Mouse (Mus musculus) embryonic facial prominence, embryonic 13.5 days (tissue): ENCODE results near the gene Slc35b2. TPM values are rescaled to one million over a fixed set of nuclear protein-coding genes. Genes with fewer than 3 reads are reported as not detected.

Experiments used
- ATAC-seq: fragments of 200-750 bp; cut with Nextera tagmentation; 2 replicates; pipeline ENCODE4 v1.8.0; 2017; ENCODE audit warnings: low read depth; ENCODE audit not compliant: insufficient number of reproducible peaks, insufficient read depth, low FRiP score, low TSS enrichment
- H3K27ac ChIP-seq: fragments of 300-500 bp; sonication (generic); 2 replicates; pipeline ENCODE4 v1.5.1; 2015; ENCODE audit warnings: moderate library complexity, mild to moderate bottlenecking, inconsistent platforms
- H3K27me3 ChIP-seq: fragments of 300-500 bp; sonication (generic); 2 replicates; pipeline ENCODE4 v1.6.1; 2015; ENCODE audit warnings: mild to moderate bottlenecking, inconsistent platforms
- H3K36me3 ChIP-seq: fragments of 300-500 bp; sonication (generic); 2 replicates; pipeline ENCODE4 v1.6.1; 2015; ENCODE audit warnings: mild to moderate bottlenecking, inconsistent platforms
- H3K4me1 ChIP-seq: fragments of 300-500 bp; sonication (generic); 2 replicates; pipeline ENCODE4 v1.6.1; 2015; ENCODE audit warnings: inconsistent platforms
- H3K4me2 ChIP-seq: fragments of 300-500 bp; sonication (generic); 2 replicates; pipeline ENCODE4 v1.6.1; 2015; ENCODE audit warnings: moderate library complexity, mild to moderate bottlenecking, inconsistent platforms
- H3K4me3 ChIP-seq: fragments of 300-500 bp; sonication (generic); 2 replicates; pipeline ENCODE4 v1.5.1; 2015; ENCODE audit warnings: mild to moderate bottlenecking, inconsistent platforms
- H3K9ac ChIP-seq: fragments of 300-500 bp; sonication (generic); 2 replicates; pipeline ENCODE4 v1.6.1; 2015; ENCODE audit warnings: mild to moderate bottlenecking, inconsistent platforms
- H3K9me3 ChIP-seq: fragments of 300-500 bp; sonication (generic); 2 replicates; pipeline ENCODE4 v1.6.1; 2016; ENCODE audit warnings: inconsistent platforms
- whole genome bisulfite sequencing: fragments of 180-500 bp; shearing (Covaris S2); methylation state at CpG from one replicate; pipeline ENCODE4 v1.1.7; 2015; ENCODE audit warnings: mixed read lengths; 5-methylcytosine and 5-hydroxymethylcytosine counted together
- polyA plus RNA-seq: library from polyadenylated mRNA; unstranded; fragments of >200 nt; fragmentation: Nextera tagmentation; extraction: Ambion mirVana; gene quantifications from 2 replicates; pipeline ENCODE4 v1.2.1, GENCODE M21; 2015

Gene Slc35b2
- polyA plus RNA-seq, 1 experiment from 2014 or later, result 122 TPM

DNA sequence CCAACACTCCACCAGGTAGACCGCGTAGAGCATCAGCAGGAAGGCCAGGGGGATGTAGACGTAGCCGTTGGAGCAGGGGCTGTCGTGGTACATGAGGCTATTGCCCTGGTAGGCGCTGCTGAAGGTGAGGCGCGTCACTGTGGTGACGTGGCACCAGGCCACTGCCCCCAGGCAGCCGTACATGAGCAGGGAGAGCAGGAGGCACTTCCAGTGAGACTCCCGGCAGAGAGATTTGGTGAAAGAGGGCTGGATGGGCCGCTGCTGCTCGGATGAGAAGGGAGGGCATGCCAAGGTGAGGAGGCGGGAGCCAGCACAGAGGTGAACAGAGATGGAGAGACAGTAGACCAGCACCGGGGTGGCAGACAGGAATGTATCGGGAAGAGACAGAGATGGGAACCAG, 16.7 kb upstream of the Slc35b2 start:
- no peak overlapping the region for H3K27ac ChIP-seq
- no peak overlapping the region for H3K4me2 ChIP-seq
- peaks cover 69% of the 10 kb centered on the region for H3K27me3 ChIP-seq
- H3K36me3 ChIP-seq, result peaks cover 27% of the 10 kb centered on the region
- no peak overlapping the region for H3K9ac ChIP-seq
- 73% methylated on average over 16 of the region's 16 CpGs for WGBS
- no peak for ATAC-seq
- peaks cover 45% of the 10 kb centered on the region for H3K4me1 ChIP-seq
- no peaks in the 10 kb centered on the region for H3K9me3 ChIP-seq
- H3K4me3 ChIP-seq, result no peak overlapping the region

DNA sequence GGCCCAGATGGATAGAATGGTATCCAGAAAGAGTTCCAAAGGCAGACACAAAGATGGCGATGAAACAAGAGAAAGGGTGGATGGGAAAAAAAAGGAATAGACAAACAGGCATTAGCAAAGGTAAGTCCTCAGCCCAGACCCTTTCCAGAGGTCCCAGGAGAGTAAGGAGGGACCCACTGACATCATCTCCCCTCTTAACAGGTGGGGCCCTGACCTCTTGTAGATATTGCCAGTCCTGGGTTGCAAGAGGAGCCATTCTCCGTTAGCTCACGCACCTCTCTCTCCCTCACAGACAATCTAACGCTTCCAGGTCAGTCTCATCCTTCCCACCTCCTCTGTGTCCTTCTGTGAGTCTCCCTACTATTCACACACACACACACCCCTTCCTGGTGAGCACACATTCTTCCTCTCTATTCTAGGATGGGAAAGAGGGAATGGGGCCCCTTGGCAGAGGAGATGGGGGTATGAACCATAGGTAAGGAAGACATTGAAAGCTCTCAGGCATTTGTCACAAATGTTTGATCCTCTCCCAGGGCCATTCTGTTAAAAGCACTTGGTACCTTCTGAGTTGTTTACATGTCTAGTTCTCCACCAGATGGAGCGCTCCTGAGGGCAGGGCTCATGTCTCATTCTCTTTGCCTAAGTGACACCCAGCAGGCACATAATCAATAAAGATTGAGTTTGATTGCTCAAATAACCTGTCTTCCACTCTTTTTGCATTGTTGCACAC, 16.0 kb upstream of the Slc35b2 start:
- ATAC-seq, result no peak
- Histone ChIP-seq H3K9ac (no peak overlapping the region), H3K4me1 (peaks cover 47% of the 10 kb centered on the region), H3K9me3 (no peaks in the 10 kb centered on the region), H3K27me3 (peaks cover 64% of the 10 kb centered on the region), H3K27ac (no peak overlapping the region), H3K4me2 (no peak overlapping the region), H3K4me3 (peak overlapping the region; percentile 71; the same call in 1 of the 2 replicates), H3K36me3 (peaks cover 27% of the 10 kb centered on the region)
- 77% methylated on average over 5 of the region's 5 CpGs for WGBS

DNA sequence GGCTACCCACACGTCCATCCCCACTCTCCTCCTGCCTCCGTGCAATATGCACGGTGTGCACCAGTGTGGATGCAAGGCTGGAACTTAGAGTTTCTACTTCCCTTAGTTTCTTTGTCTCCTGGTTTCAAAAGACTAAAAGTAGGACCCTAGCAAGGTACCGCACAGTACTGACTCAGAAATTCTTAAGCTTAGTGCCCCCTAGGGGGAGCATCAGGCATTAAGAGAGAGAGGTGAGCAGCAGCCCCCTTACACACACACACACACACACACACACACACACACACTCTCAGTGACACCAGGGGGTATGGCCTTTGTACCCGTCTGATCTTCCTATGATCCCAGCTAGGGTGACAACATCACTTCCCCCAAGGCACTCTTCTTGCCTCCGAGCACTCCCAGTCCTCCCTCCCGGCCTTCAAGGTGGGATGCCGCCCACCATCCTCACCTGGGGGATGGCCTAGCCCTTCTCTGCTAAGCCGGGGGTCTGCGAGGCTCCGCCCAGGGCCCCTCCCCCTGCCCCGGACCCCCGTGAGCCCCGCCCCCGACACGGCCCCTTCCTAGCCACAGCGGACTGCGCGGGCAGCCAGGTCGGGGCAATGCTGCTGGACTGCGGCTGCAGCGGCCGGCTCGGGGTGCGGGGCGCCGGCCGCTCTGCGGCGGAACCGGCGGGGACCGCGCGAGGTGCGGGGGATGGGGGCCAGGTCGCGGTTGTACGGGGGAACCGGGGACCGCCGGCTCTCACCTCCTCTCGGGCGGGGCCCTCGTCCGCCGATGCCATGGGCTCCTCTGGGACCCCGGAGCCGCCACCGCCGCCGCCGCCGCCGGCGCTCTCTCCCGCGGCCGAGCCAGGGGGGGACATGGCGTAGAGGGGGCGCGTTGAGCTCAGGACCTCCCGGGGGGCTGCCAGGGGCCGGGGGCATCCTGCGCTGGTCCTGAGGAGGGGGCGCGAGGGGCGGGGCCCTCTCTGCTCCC, 14.8 kb upstream of the Slc35b2 start:
- peak overlapping the region; percentile 71 for H3K4me3 ChIP-seq
- WGBS, result 3% methylated on average over 48 of the region's 68 CpGs
- peak overlapping the region; percentile 85 for H3K9ac ChIP-seq
- peaks cover 53% of the 10 kb centered on the region for H3K27me3 ChIP-seq
- H3K27ac ChIP-seq, result peak overlapping the region; percentile 69
- peak; percentile 54; the same call in 1 of the 2 replicates for ATAC-seq
- H3K4me2 ChIP-seq, result peak overlapping the region; percentile 85
- no peaks in the 10 kb centered on the region for H3K9me3 ChIP-seq
- peaks cover 46% of the 10 kb centered on the region for H3K4me1 ChIP-seq
- peaks cover 24% of the 10 kb centered on the region for H3K36me3 ChIP-seq

DNA sequence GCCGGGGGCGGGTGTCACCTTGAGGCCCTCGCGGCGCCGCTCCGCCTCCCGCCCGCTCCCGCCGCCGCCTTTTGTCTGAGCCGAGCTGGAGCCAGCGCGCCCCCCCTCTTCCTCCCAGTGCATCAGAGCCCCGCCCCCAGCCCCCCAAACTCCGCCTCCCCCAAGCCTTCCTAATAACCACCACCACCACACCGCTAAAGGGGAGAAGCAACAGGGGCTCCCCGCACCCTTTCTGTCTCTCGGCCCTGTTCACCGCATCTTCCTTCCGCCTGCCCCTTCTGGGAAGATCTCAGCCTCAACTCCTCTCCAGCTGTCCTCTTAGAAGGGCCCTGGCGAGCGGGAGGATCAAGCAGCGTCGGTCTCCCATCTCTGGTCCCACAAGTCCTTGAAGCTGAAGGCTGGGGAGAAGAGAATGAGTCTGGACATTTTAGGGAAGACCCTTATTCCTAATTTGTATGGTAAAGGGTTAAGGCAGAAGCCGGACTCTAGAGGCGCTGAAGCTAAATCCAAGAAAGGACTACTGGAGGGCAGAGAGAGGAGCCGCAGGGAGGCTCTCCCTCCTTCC, 14.0 kb upstream of the Slc35b2 start, which contains the start of gene Tmem151b:
TSS of gene Tmem151b (minus strand) at position 61 of the 565 bp plus-strand sequence.
- peaks cover 17% of the 10 kb centered on the region for H3K36me3 ChIP-seq
- peak within 1 kb of the TSS; percentile 69 for H3K27ac ChIP-seq
- WGBS, result under 1% methylated on average over 19 of the region's 29 CpGs
- ATAC-seq, result no peak
- H3K4me1 ChIP-seq, result peaks cover 39% of the 10 kb centered on the region
- peak within 1 kb of the TSS; percentile 85 for H3K4me2 ChIP-seq
- peaks cover 50% of the 10 kb centered on the region for H3K27me3 ChIP-seq
- H3K9ac ChIP-seq, result peak within 1 kb of the TSS; percentile 85
- no peaks in the 10 kb centered on the region for H3K9me3 ChIP-seq
- peak within 1 kb of the TSS; percentile 71 for H3K4me3 ChIP-seq

DNA sequence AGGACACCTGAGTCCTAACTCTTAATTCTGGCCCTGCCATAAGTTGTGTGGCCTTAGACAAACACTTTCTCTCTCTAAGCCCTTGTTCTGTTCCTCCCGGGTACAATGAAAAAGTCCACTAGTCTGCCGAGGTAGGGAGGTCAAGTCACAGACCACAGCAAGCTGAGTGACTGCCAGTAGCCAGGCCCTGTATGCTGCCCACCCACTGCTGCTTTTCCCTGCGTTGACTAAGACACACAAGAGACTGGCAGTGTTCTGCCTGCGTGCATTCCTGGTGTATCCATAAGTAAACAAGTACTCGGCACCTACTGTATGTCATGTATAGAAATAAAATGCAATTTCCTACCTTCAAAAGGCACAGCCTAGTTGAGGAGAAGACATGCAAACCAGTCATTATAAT, 13.4 kb upstream of the Slc35b2 start:
- 27% methylated on average over 5 of the region's 5 CpGs for WGBS
- Histone ChIP-seq H3K4me2 (peak overlapping the region; percentile 85), H3K36me3 (peaks cover 12% of the 10 kb centered on the region), H3K9me3 (no peaks in the 10 kb centered on the region), H3K9ac (no peak overlapping the region), H3K27ac (no peak overlapping the region), H3K4me3 (peak overlapping the region; percentile 71; the same call in 1 of the 2 replicates), H3K4me1 (peaks cover 39% of the 10 kb centered on the region), H3K27me3 (peaks cover 46% of the 10 kb centered on the region)
- no peak for ATAC-seq

DNA sequence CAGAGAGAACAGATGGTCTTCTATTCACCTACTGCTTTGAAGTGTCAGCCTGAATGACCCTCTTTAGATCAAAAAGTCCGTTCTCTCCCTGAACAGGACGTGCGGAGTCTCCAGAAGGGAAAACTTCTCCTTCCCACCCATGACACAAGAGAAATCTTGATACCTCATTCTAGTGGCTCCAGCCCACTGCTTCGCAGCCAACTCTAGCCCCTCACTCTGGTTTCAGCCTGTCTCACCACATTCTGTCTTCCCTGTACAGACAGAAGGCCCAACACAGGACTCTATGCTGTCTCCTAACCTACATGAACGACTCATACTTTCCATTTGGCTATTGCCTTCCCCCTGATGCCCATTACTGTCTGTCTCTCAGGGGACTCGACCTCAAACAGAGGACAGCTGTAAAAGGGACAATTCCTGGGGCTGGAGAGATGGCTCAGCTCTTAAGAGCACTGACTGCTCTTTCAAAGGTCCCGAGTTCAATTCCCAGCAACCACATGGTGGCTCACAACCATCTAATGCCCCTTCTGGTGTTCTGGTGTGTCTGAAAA, 12.4 kb upstream of the Slc35b2 start:
- no peak for ATAC-seq
- Histone ChIP-seq H3K9ac (no peak overlapping the region), H3K27me3 (peaks cover 42% of the 10 kb centered on the region), H3K4me1 (peaks cover 36% of the 10 kb centered on the region), H3K9me3 (no peaks in the 10 kb centered on the region), H3K4me2 (no peak overlapping the region), H3K27ac (no peak overlapping the region), H3K36me3 (peaks cover 6% of the 10 kb centered on the region; the same call in 1 of the 2 replicates), H3K4me3 (no peak overlapping the region)
- 49% methylated on average over 7 of the region's 7 CpGs for WGBS

DNA sequence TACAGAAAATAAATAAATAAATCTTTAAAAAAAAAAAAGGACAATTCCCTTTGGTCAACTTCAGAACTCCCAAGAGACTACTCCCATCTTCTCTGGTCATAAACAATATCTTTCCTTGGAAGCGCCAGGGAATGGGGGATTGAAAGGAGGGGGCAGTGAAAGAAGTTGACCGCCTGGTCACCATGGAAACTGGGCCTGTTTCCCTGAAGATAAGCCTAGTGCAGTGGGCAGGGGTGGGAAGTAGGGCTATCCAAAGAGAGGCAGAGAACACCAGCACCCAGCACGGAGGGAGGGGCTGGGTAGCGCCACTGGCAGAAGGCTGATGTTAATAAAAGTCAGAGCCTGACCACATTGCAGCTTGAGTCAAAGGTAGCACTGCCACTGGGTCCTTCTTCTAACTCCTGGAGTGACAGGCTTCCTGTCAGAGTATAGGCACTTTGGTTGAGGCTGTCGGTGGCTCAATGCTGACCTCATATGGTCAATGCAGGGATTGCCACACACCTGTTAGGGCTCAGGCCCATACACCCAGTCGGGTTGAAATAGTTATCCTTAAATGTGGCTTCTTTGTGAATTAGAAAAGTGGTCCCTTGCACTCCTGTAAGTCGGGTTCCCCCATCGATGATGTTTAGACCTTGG, 11.7 kb upstream of the Slc35b2 start:
- no peaks in the 10 kb centered on the region; the same call in 1 of the 2 replicates for H3K36me3 ChIP-seq
- no peak overlapping the region for H3K4me2 ChIP-seq
- H3K4me3 ChIP-seq, result no peak overlapping the region
- WGBS, result 6% methylated on average over 8 of the region's 8 CpGs
- H3K9ac ChIP-seq, result no peak overlapping the region
- H3K4me1 ChIP-seq, result peaks cover 42% of the 10 kb centered on the region
- peaks cover 42% of the 10 kb centered on the region for H3K27me3 ChIP-seq
- H3K9me3 ChIP-seq, result no peaks in the 10 kb centered on the region
- H3K27ac ChIP-seq, result no peak overlapping the region
- no peak for ATAC-seq

DNA sequence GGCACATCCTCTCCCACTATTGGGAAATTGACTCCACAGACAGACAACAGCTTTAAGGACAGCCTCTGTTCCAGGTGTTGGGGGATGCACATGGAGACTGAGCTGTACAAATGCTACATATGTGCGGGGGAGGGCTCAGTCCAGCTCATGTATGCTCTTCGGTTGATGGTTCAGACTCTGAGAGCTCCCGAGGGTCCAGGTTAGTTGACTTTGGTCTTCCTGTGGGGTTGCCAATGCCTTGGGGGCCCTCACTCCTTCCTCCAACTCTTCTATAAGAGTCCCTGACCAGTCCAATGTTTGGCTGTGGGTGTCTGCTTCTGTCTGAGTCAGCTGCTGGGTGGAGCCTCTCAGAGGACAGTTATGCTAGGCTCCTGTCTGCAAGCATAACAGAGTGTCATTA, 10.6 kb upstream of the Slc35b2 start:
- WGBS, result 72% methylated on average over 3 of the region's 3 CpGs
- no peak overlapping the region for H3K27ac ChIP-seq
- ATAC-seq, result no peak
- H3K4me1 ChIP-seq, result peaks cover 50% of the 10 kb centered on the region
- no peak overlapping the region for H3K4me3 ChIP-seq
- no peaks in the 10 kb centered on the region for H3K9me3 ChIP-seq
- H3K4me2 ChIP-seq, result no peak overlapping the region
- H3K27me3 ChIP-seq, result peaks cover 35% of the 10 kb centered on the region
- H3K36me3 ChIP-seq, result no peaks in the 10 kb centered on the region
- H3K9ac ChIP-seq, result no peak overlapping the region

DNA sequence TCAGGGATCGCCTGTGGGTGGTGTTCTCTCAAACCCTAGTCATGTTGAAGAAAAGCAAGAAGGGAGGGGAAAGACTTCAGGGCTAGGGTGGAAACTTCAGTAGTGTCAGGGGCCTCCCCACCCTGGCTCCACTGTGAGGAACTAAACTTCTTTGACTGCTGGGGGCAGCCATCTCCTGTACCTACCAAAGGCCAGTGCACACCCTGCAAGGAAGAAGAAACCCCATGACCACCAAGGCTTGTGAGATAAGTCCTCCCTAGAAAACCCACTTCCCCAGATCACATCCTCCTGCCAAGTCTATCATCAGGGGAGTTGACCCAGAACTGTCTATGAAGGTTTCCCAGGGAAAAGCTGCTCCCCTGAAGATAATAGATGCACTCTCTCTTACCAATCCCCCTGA, 9.3 kb upstream of the Slc35b2 start:
- H3K4me3 ChIP-seq, result no peak overlapping the region
- ATAC-seq, result no peak

DNA sequence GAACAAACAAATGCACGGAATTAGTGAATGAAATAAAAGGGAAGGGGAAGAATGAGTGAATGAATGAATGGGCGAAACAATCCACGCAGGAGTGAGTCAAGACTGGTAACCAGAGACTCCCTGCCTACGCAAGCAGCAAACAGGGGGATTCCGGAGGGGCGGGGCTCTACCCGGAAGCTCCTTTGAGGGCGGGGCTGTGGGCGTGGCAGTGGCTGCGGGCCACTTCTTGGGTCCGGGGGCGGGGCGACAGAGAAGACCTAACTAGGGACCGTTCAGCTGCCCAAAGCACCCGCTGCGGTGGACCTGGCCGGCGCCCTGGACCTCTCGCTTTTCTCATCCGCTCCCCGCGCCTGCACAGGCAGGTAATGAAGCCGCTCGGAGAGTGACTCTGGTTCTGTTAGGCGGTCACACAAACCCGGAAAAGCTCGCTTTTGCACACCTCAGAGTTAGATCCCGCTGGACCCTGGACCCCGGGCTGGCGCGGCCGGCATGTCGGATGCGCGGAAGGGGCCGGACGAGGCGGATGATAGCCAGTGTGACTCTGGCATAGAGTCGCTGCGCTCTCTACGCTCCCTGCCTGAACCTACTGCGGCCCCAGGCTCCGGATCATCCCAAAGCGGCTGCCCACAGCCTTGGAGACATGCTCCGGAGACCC, 8.1 kb upstream of the Slc35b2 start, which contains the start of gene Nfkbie:
TSS of gene Nfkbie (plus strand) at position 252 of the 655 bp plus-strand sequence.
- peak within 1 kb of the TSS; percentile 97 for H3K4me2 ChIP-seq
- no peak within 1 kb of the TSS; the same call in 1 of the 2 replicates for H3K27ac ChIP-seq
- peak within 1 kb of the TSS; percentile 82 for H3K9ac ChIP-seq
- peak; percentile 63 for ATAC-seq
- H3K9me3 ChIP-seq, result no peaks in the 10 kb centered on the region
- peaks cover 3% of the 10 kb centered on the region; the same call in 1 of the 2 replicates for H3K36me3 ChIP-seq
- H3K4me1 ChIP-seq, result peaks cover 34% of the 10 kb centered on the region
- under 1% methylated on average over 45 of the region's 45 CpGs for WGBS
- peaks cover 27% of the 10 kb centered on the region for H3K27me3 ChIP-seq
- H3K4me3 ChIP-seq, result peak within 1 kb of the TSS; percentile 68

More for the DNA sequence above, 9.3 kb upstream of the Slc35b2 start:
- H3K36me3 ChIP-seq, result no peaks in the 10 kb centered on the region
- no peak overlapping the region for H3K4me2 ChIP-seq
- H3K9ac ChIP-seq, result no peak overlapping the region
- H3K9me3 ChIP-seq, result no peaks in the 10 kb centered on the region
- peaks cover 43% of the 10 kb centered on the region for H3K4me1 ChIP-seq
- H3K27me3 ChIP-seq, result peaks cover 28% of the 10 kb centered on the region
- WGBS, result 44% methylated on average over 1 of the region's 1 CpGs
- H3K27ac ChIP-seq, result no peak overlapping the region
